Mouse (Mus musculus) mouse embryonic stem cell (cell line): ENCODE results near the gene Zbtb25.

ENCODE experiments used
- in situ Hi-C, 2 experiments: fragments of 300-500 bp; cut with MboI; formaldehyde crosslinking; loops; 1 replicate in 1 of 2; 3 replicates in 1 of 2; pipeline ENCODE4 v1.14.3; 2019 to 2020; ENCODE audit warnings: low sequenced_read_pairs in 2 of 2, low pct_unique_long_range_greater_than_20kb in 1 of 2, mixed read lengths in 1 of 2; ENCODE audit not compliant: unreplicated experiment in 1 of 2

Zbtb25 gene

GRCm38 (mm10) chr12:76310633-76311032 is 58.8 kb downstream of the Zbtb25 start:
- in situ Hi-C loops: no loop called here

GRCm38 (mm10) chr12:76310007-76310406 is 59.4 kb downstream of the Zbtb25 start:
- in situ Hi-C loops: no loop called here

- in situ Hi-C loops: no loop called here
Observed at GRCm38 (mm10) chr12:76308436-76308835, 61.0 kb downstream of the Zbtb25 start.

GRCm38 (mm10) chr12:76307964-76308363 is 61.4 kb downstream of the Zbtb25 start:
- in situ Hi-C loops: no loop called here

- in situ Hi-C loops: no loop called here
Observed at GRCm38 (mm10) chr12:76306852-76307561, 62.4 kb downstream of the Zbtb25 start.

- in situ Hi-C loops: no loop called here
Observed at GRCm38 (mm10) chr12:76305107-76305506, 64.3 kb downstream of the Zbtb25 start.

GRCm38 (mm10) chr12:76304199-76304598 is 65.2 kb downstream of the Zbtb25 start:
- in situ Hi-C loops: no loop called here

- in situ Hi-C loops: no loop called here
Observed at GRCm38 (mm10) chr12:76303474-76303873, 65.9 kb downstream of the Zbtb25 start.

- in situ Hi-C loops: no loop called here
Observed at GRCm38 (mm10) chr12:76300367-76300766, 69.0 kb downstream of the Zbtb25 start.

GRCm38 (mm10) chr12:76299361-76299906 is 70.0 kb downstream of the Zbtb25 start:
- in situ Hi-C loops: no loop called here

- in situ Hi-C loops: no loop called here
Observed at GRCm38 (mm10) chr12:76297830-76298229, 71.6 kb downstream of the Zbtb25 start.
